Mouse (Mus musculus): ENCODE data around the gene Urah.

- no peak for TF ChIP-seq CTCF (IDR thresholded peaks at IDR 0.05; ENCODE audit: low read depth, low read length)
- TF ChIP-seq GATA1 (IDR thresholded peaks at IDR 0.05; ENCODE audit: borderline replicate concordance, low read length), result no peak
- TF ChIP-seq GATA2 (IDR thresholded peaks at IDR 0.05; ENCODE audit: borderline replicate concordance, low read depth, low read length), result no peak
- TF ChIP-seq TAL1 (conservative IDR thresholded peaks at IDR 0.05; ENCODE audit: low read depth, low read length), result no peak
- no peak for TF ChIP-seq POLR2AphosphoS5 (IDR thresholded peaks at IDR 0.05; ENCODE audit: insufficient replicate concordance, low read depth, low read length)
Observed at GRCm38 (mm10) chr7:140802629-140803028, 32.2 kb upstream of the Urah start.

All from G1E (cell line).